Comparison of ENCODE assay signal across 9 mouse cellular contexts in the genomic region with DNA sequence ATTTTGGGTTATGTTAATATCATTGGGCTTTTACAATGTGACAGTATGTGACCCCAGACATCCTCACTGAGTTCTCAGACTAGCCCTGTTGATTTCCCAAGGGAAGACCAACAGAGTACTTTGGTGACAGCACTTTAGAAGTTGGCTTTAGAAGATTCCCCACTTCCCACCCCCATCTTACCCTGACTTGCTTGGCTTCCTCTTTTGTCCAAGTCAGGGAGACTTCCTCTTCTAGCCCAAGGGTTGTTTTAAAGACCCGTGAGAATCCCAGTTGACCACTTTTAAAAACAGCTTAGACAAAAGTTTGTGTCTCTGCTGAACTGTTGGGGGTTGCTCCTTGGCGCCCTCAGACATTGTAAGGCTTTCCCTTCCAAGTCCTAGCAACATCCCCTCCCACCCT. TPM values are rescaled to one million over a fixed set of nuclear protein-coding genes. Genes with fewer than 3 reads are reported as not detected.
DNase-seq lines count a peak whose midpoint lies in the region; ATAC-seq and TF ChIP-seq lines count a peak whose summit lies in the region.
"Had no signal": no experiment of that assay in that cellular context is flagged by ENCODE, and none has a peak within 500 bp of the region (broad histone marks: within the 10 kb centered on the region; RNA-seq: fewer than 3 reads in every experiment).

No protein-coding gene starts in this region.

- ATAC-seq in kidney, embryonic 16.5 days (ENCODE audit: low FRiP score, low TSS enrichment) = no peak
- ATAC-seq in hindbrain, embryonic 12.5 days (ENCODE audit: low FRiP score) = no peak

- no peak for DNase-seq in kidney, postnatal 36 days
- DNase-seq in frontal cortex, postnatal 25 days (ENCODE audit: low spot score in 2 of 2) = no peak
- no peak for DNase-seq in gastrocnemius, postnatal 10 days
- DNase-seq in thymus, postnatal 0 days (ENCODE audit: low spot score) = no peak

- H3K4me1 ChIP-seq in kidney, embryonic 16.5 days (ENCODE audit: insufficient read depth, low read length) = peaks cover 55% of the 10 kb centered on the region
- H3K4me1 ChIP-seq in bone marrow, adult 2 months (ENCODE audit: control insufficient read depth, insufficient read depth, low read length) = no peaks in the 10 kb centered on the region; the same call in 1 of the 2 replicates
- peaks cover 60% of the 10 kb centered on the region for H3K4me1 ChIP-seq in hindbrain, embryonic 12.5 days
- peaks cover 97% of the 10 kb centered on the region for H3K4me1 ChIP-seq in megakaryocyte, embryonic 14.5 days

- H3K4me3 ChIP-seq in kidney, embryonic 16.5 days (ENCODE audit: low read length) = no peak overlapping the region; the same call in 1 of the 2 replicates
- H3K4me3 ChIP-seq in bone marrow, adult 2 months (replicated peaks; ENCODE audit: control insufficient read depth, low read depth, low read length) = no peak overlapping the region
- no peak overlapping the region for H3K4me3 ChIP-seq in hindbrain, embryonic 12.5 days
- peak overlapping the region; percentile 56 for H3K4me3 ChIP-seq in megakaryocyte, embryonic 14.5 days (replicated peaks)

- peak overlapping the region; percentile 39 for H3K4me2 ChIP-seq in kidney, embryonic 16.5 days (replicated peaks; ENCODE audit: low read depth, low read length)
- H3K4me2 ChIP-seq in hindbrain, embryonic 12.5 days (replicated peaks) = 0 out of 2 replicates have a peak overlapping the region, but pooled peaks have one; percentile 89

- peak overlapping the region; percentile 40; the same call in 1 of the 2 replicates for H3K9ac ChIP-seq in kidney, embryonic 16.5 days (replicated peaks; ENCODE audit: low read length)
- no peak overlapping the region for H3K9ac ChIP-seq in hindbrain, embryonic 12.5 days

- peak overlapping the region; percentile 51 for H3K27ac ChIP-seq in kidney, embryonic 16.5 days (ENCODE audit: low read length)
- H3K27ac ChIP-seq in bone marrow, adult 2 months (ENCODE audit: control insufficient read depth, insufficient read depth, low read depth, low read length, poor library complexity) = peak overlapping the region; percentile 38; the same call in 1 of the 2 replicates
- no peak overlapping the region for H3K27ac ChIP-seq in hindbrain, embryonic 12.5 days

- WGBS in kidney, embryonic 16.5 days = 26% methylated on average over 2 of the region's 2 CpGs
- 12% methylated on average over 2 of the region's 2 CpGs for WGBS in bone marrow, adult 2 months
- 5% methylated on average over 2 of the region's 2 CpGs for WGBS in hindbrain, embryonic 12.5 days

- TF ChIP-seq POLR2A in bone marrow, adult 2 months (IDR thresholded peaks at IDR 0.05; ENCODE audit: borderline replicate concordance, control insufficient read depth, low read depth, low read length) = no peak

- TF ChIP-seq CTCF in bone marrow, adult 2 months (IDR thresholded peaks at IDR 0.05; ENCODE audit: control insufficient read depth, insufficient read depth, low read length) = no peak

- no peaks in the 10 kb centered on the region for H3K9me3 ChIP-seq in kidney, embryonic 16.5 days (ENCODE audit: low read length)
- no peaks in the 10 kb centered on the region for H3K9me3 ChIP-seq in hindbrain, embryonic 12.5 days (replicated peaks)
- no peaks in the 10 kb centered on the region for H3K9me3 ChIP-seq in megakaryocyte, embryonic 14.5 days

- H3K27me3 ChIP-seq in kidney, embryonic 16.5 days (ENCODE audit: insufficient read depth, low read length) = no peaks in the 10 kb centered on the region
- no peaks in the 10 kb centered on the region for H3K27me3 ChIP-seq in hindbrain, embryonic 12.5 days
- no peaks in the 10 kb centered on the region for H3K27me3 ChIP-seq in megakaryocyte, embryonic 14.5 days (replicated peaks)

- no peaks in the 10 kb centered on the region for H3K36me3 ChIP-seq in kidney, embryonic 16.5 days (ENCODE audit: insufficient read depth, low read length)
- H3K36me3 ChIP-seq in hindbrain, embryonic 12.5 days = no peaks in the 10 kb centered on the region
- peaks cover 2% of the 10 kb centered on the region for H3K36me3 ChIP-seq in megakaryocyte, embryonic 14.5 days (replicated peaks; ENCODE audit: low read length)

RNA-seq across cellular contexts. Expression of gene Qrfp, which starts 47.1 kb away (rescaled TPM):
- 0.09 TPM in 1 of 2 replicates, not detected in the other for polyA plus RNA-seq in kidney, embryonic 16.5 days (2015; fragmentation: Nextera tagmentation; extraction: Ambion mirVana)
- polyA plus RNA-seq in bone marrow, adult 2 months (2011; ENCODE audit: insufficient read depth, insufficient read length, low replicate concordance, missing spikeins) = 0.85 TPM in 1 of 2 replicates, not detected in the other
- 0.10 and 0.18 TPM in 2 replicates for polyA plus RNA-seq in hindbrain, embryonic 12.5 days (2016; fragmentation: Nextera tagmentation; extraction: Ambion mirVana)
- polyA plus RNA-seq in megakaryocyte, embryonic 14.5 days (2012; ENCODE audit: insufficient read depth, low replicate concordance) = 0.17 TPM in 1 of 2 replicates, not detected in the other
- total RNA-seq in gastrocnemius, postnatal 10 days (2021) = not detected
- polyA plus RNA-seq in thymus, postnatal 0 days (2015; fragmentation: Nextera tagmentation; extraction: Ambion mirVana) = 1.5 and 2.1 TPM in 2 replicates
- total RNA-seq: left cerebral cortex, adult 18-20 months had no signal
